Mouse (Mus musculus): ENCODE measurements around the gene Phf19. TPM values are rescaled to one million over a fixed set of nuclear protein-coding genes. Genes with fewer than 3 reads are reported as not detected.

Phf19 gene
- polyA plus RNA-seq, 1 experiment from 2014 or later: 2.2 TPM

DNA sequence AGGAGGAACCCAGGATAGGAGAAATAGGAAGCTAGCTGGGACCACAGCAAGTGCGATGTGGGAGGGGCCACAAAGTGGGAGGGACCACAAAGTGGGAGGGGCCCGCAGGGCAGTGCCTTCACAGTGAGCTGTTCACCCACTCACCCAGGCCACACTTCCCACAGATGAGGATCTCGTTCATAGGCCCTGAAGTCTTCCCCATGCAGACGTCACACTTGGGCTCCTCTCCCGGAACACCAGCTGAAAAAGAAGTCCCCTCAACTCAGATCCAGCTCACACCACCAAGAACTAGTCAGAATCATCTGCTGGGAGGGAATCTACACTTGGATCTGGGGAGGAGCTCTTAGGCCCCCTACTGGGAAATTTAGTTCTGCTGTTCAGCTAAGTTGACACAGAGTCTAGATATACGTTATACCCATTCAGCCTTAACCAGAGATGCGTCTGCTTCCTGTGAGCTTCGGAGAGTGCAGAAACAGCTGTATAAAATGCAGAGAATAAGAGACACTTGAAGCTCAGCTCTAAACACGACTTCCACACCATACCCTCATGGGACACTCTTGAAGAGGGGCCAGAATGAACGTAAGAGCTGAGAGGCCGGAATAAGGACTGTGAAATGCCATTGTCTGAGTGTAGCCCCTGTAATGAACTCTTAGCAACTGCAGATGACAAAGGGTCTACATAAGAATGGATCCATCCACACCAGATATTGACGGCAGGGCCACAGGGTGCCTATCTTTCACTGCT lies 6.8 kb downstream of the Phf19 start:
- 42% methylated on average over 12 of the region's 12 CpGs for WGBS
- H3K4me2 ChIP-seq: no peak overlapping the region

DNA sequence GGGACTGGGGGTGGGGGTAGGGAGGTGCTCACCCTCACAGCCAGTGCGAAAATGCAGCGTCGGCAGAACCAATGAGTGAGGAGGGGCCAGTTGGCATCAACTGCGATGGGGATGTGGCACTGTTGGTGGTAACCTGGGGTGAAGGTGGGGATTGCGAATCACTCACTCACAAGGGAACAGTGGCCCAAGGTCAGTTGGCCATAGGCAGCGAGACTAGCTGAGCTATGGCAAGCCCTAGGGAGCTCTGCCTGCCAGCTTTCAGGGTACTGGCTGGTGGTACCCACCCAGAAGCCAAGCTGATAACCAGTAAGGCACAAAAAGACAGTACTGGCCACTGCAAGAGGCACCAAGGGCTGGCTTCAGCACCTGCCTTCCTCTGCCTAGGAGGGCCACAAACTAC lies 7.4 kb downstream of the Phf19 start:
- no peak overlapping the region for H3K27ac ChIP-seq (replicated peaks)
- no peaks in the 10 kb centered on the region for H3K36me3 ChIP-seq
- H3K9ac ChIP-seq (replicated peaks): no peak overlapping the region
- peaks cover 4% of the 10 kb centered on the region for H3K27me3 ChIP-seq (replicated peaks)
- no peak overlapping the region for H3K4me2 ChIP-seq
- H3K4me1 ChIP-seq: peaks cover 18% of the 10 kb centered on the region
- H3K4me3 ChIP-seq (replicated peaks): no peak overlapping the region
- no peak for ATAC-seq (ENCODE audit: low FRiP score)
- H3K9me3 ChIP-seq (replicated peaks): no peaks in the 10 kb centered on the region
- whole genome bisulfite sequencing: 66% methylated on average over 6 of the region's 6 CpGs

More for the DNA sequence above, 6.8 kb downstream of the Phf19 start:
- Histone ChIP-seq H3K4me1 (peaks cover 18% of the 10 kb centered on the region), H3K9ac (replicated peaks) (no peak overlapping the region), H3K4me3 (replicated peaks) (no peak overlapping the region), H3K27me3 (replicated peaks) (peaks cover 10% of the 10 kb centered on the region), H3K36me3 (no peaks in the 10 kb centered on the region), H3K9me3 (replicated peaks) (no peaks in the 10 kb centered on the region), H3K27ac (replicated peaks) (no peak overlapping the region)
- no peak for ATAC-seq (ENCODE audit: low FRiP score)

DNA sequence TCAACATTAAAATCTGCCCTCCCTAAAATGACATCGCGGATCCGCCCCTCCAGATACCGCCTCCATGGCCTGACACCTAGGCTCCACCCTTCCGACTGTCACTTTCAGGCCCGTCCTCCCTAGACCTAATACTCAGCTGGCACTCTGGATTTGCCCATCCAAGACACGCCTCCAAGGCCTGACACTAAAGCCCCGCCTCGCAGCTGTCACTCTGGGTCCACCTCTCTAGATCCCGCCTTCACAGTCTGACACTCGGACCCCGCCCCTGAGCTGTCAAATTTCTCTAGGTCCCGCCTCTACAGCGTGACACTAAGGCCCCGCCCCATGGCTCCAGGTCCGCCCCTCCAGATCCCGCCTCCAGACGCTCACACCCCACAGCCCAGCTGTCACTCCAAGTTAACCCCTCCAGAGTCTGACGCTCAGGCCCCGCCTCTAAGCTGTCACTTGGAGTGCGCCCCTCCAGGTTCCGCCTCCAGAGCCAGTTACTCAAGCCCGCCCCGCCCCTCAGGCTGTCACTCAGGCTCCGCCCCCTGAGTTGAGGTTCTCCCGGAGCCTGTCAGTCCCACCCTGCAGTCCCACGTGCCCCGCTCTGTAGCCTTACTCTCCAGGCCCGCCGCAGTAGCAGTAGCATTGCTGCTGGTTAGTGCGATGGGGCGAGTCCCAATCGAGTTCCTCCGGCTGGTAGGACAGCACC lies 8.8 kb downstream of the Phf19 start:
- H3K9ac ChIP-seq (replicated peaks): peak overlapping the region; percentile 48
- H3K4me1 ChIP-seq: peaks cover 18% of the 10 kb centered on the region
- peak overlapping the region; percentile 73 for H3K4me2 ChIP-seq
- no peaks in the 10 kb centered on the region for H3K36me3 ChIP-seq
- H3K4me3 ChIP-seq (replicated peaks): peak overlapping the region; percentile 44
- WGBS: 1% methylated on average over 34 of the region's 34 CpGs
- ATAC-seq (ENCODE audit: low FRiP score): peak; percentile 97
- H3K27ac ChIP-seq (replicated peaks): peak overlapping the region; percentile 89
- no peaks in the 10 kb centered on the region; the same call in 1 of the 2 replicates for H3K27me3 ChIP-seq (replicated peaks)
- H3K9me3 ChIP-seq (replicated peaks): no peaks in the 10 kb centered on the region

DNA sequence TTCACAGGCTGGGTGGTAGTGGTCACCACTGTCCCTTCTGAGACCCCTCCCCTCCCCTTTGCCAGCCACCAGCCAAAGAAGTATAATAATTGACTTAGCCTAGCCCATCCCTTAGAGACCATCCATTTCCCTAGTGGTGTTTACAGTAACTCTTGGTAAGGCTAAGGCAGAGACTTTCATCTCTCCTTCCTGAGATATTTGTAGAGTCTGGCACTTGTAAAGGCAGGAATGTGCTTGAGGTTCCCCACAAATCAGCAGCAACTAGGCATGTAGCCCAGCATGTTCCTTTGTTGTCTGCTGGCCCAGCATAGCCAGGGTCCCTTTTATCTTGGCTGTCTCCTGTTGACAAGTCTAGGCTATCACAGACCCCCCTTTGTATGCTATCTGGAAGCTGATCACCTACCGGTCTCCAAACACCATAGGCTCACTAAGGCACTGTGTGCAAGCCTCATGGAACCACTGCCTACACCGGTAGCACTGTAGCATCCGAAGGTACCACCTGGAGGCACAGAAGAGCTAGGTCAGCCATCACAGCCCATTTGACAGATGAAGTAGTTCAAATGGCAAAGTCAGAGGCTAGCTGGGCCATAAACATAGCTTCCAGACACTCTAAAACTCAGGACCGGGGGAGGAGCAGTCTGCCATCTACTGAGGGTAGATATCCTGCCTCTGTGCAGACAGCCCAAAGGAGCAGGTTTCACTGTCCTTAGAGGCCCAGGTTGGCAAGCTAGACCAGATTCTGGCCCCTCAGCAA lies 10.0 kb downstream of the Phf19 start:
- no peak for ATAC-seq (ENCODE audit: low FRiP score)
- H3K4me2 ChIP-seq: peak overlapping the region; percentile 73
- no peaks in the 10 kb centered on the region for H3K9me3 ChIP-seq (replicated peaks)
- H3K27me3 ChIP-seq (replicated peaks): no peaks in the 10 kb centered on the region; the same call in 1 of the 2 replicates
- H3K36me3 ChIP-seq: no peaks in the 10 kb centered on the region
- H3K27ac ChIP-seq (replicated peaks): peak overlapping the region; percentile 89
- H3K9ac ChIP-seq (replicated peaks): no peak overlapping the region
- H3K4me1 ChIP-seq: peaks cover 18% of the 10 kb centered on the region
- H3K4me3 ChIP-seq (replicated peaks): peak overlapping the region; percentile 44
- 67% methylated on average over 4 of the region's 4 CpGs for WGBS

DNA sequence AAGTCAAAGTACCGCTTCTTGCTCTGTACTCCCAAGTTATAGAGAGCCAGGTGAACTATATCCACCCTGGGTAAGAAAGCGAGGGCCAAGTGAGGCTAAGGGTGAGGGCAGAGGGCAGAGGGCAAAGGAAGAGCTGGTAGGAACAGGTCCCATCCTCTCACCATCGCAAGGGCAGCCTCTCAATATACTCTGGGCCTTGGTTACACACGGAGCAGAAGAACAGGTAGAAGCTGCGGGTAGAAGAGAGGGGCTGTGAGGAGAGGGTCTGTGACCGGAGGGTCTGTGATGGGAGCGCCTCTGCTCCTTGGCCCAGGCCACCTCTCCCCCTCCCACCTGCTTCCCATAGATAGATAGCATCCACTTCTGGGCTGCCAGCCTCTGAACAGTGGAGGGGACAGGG lies 10.6 kb downstream of the Phf19 start:
- 89% methylated on average over 7 of the region's 7 CpGs for WGBS
- no peak for ATAC-seq (ENCODE audit: low FRiP score)
- H3K27ac ChIP-seq (replicated peaks): no peak overlapping the region
- H3K4me3 ChIP-seq (replicated peaks): no peak overlapping the region
- peaks cover 18% of the 10 kb centered on the region for H3K4me1 ChIP-seq
- H3K4me2 ChIP-seq: no peak overlapping the region
- no peaks in the 10 kb centered on the region; the same call in 1 of the 2 replicates for H3K27me3 ChIP-seq (replicated peaks)
- H3K9ac ChIP-seq (replicated peaks): no peak overlapping the region
- H3K9me3 ChIP-seq (replicated peaks): no peaks in the 10 kb centered on the region
- no peaks in the 10 kb centered on the region for H3K36me3 ChIP-seq

DNA sequence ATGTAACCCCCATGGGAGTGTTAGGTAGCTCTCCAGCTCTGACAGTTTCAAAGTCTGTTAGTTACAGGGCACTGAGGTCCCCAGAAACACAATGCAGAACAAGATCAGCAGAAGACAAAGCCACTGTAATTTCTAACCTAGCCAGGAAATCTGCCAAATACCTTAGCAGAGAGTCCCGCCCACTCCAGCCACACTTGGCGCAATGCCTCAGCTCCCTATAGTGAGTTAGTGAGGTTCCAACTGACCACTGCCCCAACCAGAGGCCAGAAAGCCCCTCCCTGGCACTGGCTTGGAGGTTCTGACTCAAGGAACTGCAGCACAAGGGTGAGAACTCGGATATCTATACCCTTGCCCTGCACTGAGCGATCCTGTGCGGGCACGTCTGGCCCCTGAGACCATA lies 11.1 kb downstream of the Phf19 start:
- no peak overlapping the region for H3K4me3 ChIP-seq (replicated peaks)
- no peak overlapping the region for H3K9ac ChIP-seq (replicated peaks)
- no peaks in the 10 kb centered on the region for H3K9me3 ChIP-seq (replicated peaks)
- H3K4me2 ChIP-seq: no peak overlapping the region
- H3K4me1 ChIP-seq: peaks cover 18% of the 10 kb centered on the region
- no peaks in the 10 kb centered on the region; the same call in 1 of the 2 replicates for H3K27me3 ChIP-seq (replicated peaks)
- no peak overlapping the region for H3K27ac ChIP-seq (replicated peaks)
- 94% methylated on average over 6 of the region's 6 CpGs for WGBS
- no peaks in the 10 kb centered on the region for H3K36me3 ChIP-seq
- no peak for ATAC-seq (ENCODE audit: low FRiP score)

DNA sequence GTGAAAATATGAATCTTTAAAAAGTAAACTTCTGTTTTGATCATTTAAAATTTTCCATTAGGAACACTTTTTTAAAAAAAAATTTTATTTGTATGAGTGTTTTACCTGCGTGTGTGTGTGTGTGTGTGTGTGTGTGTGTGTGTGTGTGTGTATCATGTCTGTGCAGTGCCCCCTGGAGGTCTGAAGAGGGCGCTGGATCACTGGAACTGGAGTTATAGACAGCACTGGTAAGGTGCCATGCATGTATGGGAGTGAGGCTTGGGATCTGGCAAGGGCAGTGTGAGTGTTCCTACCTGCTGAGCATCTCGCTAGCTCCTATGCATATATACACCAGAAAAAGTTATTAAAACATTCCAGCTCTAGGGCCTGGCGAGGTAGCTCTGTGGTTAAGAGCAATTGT lies 12.1 kb downstream of the Phf19 start:
- no peak overlapping the region for H3K9ac ChIP-seq (replicated peaks)
- H3K4me2 ChIP-seq: no peak overlapping the region
- H3K27ac ChIP-seq (replicated peaks): no peak overlapping the region
- H3K36me3 ChIP-seq: no peaks in the 10 kb centered on the region
- H3K9me3 ChIP-seq (replicated peaks): no peaks in the 10 kb centered on the region
- H3K4me1 ChIP-seq: peaks cover 17% of the 10 kb centered on the region
- no peak for ATAC-seq (ENCODE audit: low FRiP score)
- no peaks in the 10 kb centered on the region for H3K27me3 ChIP-seq (replicated peaks)
- H3K4me3 ChIP-seq (replicated peaks): no peak overlapping the region
- 71% methylated on average over 4 of the region's 4 CpGs for whole genome bisulfite sequencing

DNA sequence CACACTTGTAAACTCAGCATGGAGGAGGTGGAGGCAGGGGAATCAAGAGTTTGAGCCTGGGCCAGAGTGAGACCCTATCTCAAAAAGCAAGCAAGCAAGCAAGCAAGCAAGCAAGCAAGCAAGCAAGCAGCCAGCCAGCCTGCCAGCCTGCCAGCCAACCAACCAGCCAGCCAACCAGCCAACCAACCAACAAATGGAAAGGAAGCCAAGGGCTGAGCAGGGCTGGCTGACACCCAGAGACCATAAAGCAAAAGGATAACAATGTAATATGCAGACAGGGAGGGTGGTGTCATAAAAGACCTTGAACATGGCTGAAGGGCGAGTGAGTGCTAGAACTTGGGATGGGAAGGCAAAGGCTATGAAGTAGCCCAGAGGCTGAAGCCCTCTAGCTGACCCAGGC lies 13.4 kb downstream of the Phf19 start:
- no peak overlapping the region for H3K4me2 ChIP-seq
- no peak overlapping the region for H3K27ac ChIP-seq (replicated peaks)
- no peaks in the 10 kb centered on the region for H3K36me3 ChIP-seq
- 71% methylated on average over 1 of the region's 1 CpGs for WGBS
- ATAC-seq (ENCODE audit: low FRiP score): no peak
- no peaks in the 10 kb centered on the region for H3K27me3 ChIP-seq (replicated peaks)
- H3K9me3 ChIP-seq (replicated peaks): no peaks in the 10 kb centered on the region
- no peak overlapping the region for H3K9ac ChIP-seq (replicated peaks)
- peaks cover 14% of the 10 kb centered on the region for H3K4me1 ChIP-seq
- no peak overlapping the region for H3K4me3 ChIP-seq (replicated peaks)

DNA sequence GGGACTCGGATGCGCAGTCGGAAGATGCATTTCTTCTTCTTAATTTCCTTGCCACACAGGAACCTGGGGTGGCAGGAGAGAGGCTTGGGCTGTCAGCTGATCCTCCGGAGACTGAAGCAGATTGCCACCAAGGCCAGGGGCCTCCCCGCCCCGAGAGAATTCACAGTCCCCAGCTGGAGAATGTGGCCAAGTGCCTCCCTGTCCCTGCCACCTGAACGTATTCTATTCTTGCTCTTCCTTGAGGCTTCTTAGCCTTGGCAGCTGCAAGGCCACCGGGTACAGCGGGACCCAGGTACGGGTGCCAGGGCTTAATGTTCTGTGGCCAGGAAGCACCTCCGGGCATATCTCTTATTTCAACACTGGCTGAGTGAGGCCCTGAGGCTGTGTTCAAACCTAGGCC lies 14.1 kb downstream of the Phf19 start:
- 84% methylated on average over 11 of the region's 11 CpGs for WGBS
- no peaks in the 10 kb centered on the region for H3K27me3 ChIP-seq (replicated peaks)
- no peak overlapping the region for H3K27ac ChIP-seq (replicated peaks)
- H3K9me3 ChIP-seq (replicated peaks): no peaks in the 10 kb centered on the region
- no peaks in the 10 kb centered on the region for H3K36me3 ChIP-seq
- peaks cover 10% of the 10 kb centered on the region for H3K4me1 ChIP-seq
- no peak overlapping the region for H3K4me3 ChIP-seq (replicated peaks)
- no peak overlapping the region for H3K9ac ChIP-seq (replicated peaks)
- no peak overlapping the region for H3K4me2 ChIP-seq
- no peak for ATAC-seq (ENCODE audit: low FRiP score)

DNA sequence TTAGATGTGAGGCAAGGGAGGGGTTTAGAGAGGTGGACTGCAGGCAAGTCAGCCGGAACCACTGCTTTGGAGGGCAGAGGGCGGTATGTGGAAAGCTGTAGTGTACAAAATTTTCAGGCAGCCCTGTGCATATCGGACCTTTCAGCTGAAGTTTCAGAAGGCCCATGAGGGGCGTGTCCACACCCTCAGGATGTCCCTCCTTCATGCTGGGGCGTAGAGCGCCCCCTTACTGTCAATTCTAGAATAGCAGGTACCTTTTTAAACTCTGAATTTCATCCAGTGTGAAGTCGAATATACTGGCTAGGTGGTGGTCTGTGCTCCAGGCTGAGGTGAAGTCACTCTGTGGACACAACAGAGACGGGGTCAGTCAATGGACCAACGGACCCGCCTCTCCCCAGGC lies 16.0 kb downstream of the Phf19 start:
- ATAC-seq (ENCODE audit: low FRiP score): no peak
- WGBS: 22% methylated on average over 10 of the region's 10 CpGs
- Histone ChIP-seq H3K36me3 (no peaks in the 10 kb centered on the region), H3K27me3 (replicated peaks) (no peaks in the 10 kb centered on the region), H3K4me1 (no peaks in the 10 kb centered on the region), H3K9ac (replicated peaks) (no peak overlapping the region), H3K9me3 (replicated peaks) (no peaks in the 10 kb centered on the region), H3K27ac (replicated peaks) (no peak overlapping the region), H3K4me3 (replicated peaks) (no peak overlapping the region), H3K4me2 (no peak overlapping the region)

DNA sequence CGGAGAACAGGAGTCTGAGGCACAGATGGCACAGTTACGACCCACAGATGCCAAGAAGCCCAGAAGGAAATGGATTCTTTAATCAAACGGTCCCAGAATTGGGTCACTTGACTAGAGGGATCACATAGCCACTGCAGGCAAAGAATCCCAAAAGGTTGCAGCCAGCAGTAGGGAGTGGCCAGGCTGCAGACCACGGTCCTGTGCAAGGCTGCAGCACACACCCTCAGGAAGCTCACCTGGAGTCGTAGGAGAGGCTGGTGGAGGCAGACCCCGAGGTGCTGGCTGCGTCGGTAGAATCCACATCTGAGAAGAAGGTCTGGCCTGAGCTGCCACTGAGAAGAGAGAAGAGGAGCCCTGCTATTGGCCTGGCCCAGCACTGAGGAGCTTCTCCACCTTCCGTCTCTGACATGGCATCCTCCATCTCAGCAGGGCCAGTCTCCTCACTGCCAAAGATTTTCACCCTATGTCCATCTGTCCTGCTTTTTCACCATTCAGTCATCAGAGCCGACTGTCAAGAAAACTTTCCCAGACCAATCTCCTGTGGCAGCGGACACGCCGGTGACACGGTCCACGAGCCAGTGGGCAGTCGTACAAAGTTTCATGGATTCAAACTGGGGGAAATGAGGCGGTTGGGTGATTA lies 16.9 kb downstream of the Phf19 start:
- H3K4me3 ChIP-seq (replicated peaks): no peak overlapping the region
- H3K27ac ChIP-seq (replicated peaks): no peak overlapping the region
- no peak overlapping the region for H3K4me2 ChIP-seq
- H3K9ac ChIP-seq (replicated peaks): no peak overlapping the region
- H3K9me3 ChIP-seq (replicated peaks): no peaks in the 10 kb centered on the region
- H3K27me3 ChIP-seq (replicated peaks): no peaks in the 10 kb centered on the region
- H3K4me1 ChIP-seq: no peaks in the 10 kb centered on the region
- no peak for ATAC-seq (ENCODE audit: low FRiP score)
- no peaks in the 10 kb centered on the region for H3K36me3 ChIP-seq
- WGBS: 85% methylated on average over 17 of the region's 17 CpGs
